Mouse (Mus musculus): ENCODE data around the gene Zfp948. TPM values are rescaled to one million over a fixed set of nuclear protein-coding genes. Genes with fewer than 3 reads are reported as not detected.
"Not testable (repeated sequence)": the region's sequence is repeated elsewhere in the genome, so short reads cannot be mapped to it uniquely, and the experiment has no call there.

The Zfp948 gene
- 10 to 100 TPM; 11.0 to 12.7 TPM for total RNA-seq (2021)

DNA sequence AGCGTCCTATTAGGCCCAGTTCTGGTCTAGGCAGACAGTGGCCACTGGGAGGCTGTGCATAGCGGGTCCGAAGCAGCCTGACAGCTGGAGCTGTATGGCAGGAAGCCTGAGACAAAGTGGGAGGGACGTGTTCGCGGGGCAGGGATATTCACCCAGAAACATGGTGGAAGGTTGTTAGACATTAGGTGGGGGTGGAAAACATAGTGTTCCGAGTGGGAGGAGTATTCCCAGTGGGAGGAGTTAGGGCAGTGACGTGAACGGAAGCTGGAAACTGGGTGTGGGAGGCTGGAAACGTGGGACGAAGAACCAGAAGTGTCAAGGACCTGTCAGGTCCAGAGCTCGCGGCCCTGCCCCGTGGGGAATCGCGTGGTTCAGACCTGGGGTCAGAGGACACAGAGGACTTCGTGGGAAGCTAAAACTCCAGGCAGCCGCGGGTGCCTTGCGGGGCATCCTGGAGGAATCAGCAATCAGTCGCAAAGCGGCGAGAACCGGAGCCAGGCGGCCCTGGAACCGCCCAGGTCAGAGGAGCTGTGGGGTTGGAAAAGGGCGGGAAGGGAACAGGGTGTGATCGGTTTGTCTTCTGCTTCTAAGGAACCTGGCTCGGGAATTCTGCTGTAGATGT lies at the start of gene Zfp948:
Gene Zfp948 (plus strand): TSS at position 281 of the 622 bp plus-strand sequence.
- DNase-seq = peak; percentile 90

DNA sequence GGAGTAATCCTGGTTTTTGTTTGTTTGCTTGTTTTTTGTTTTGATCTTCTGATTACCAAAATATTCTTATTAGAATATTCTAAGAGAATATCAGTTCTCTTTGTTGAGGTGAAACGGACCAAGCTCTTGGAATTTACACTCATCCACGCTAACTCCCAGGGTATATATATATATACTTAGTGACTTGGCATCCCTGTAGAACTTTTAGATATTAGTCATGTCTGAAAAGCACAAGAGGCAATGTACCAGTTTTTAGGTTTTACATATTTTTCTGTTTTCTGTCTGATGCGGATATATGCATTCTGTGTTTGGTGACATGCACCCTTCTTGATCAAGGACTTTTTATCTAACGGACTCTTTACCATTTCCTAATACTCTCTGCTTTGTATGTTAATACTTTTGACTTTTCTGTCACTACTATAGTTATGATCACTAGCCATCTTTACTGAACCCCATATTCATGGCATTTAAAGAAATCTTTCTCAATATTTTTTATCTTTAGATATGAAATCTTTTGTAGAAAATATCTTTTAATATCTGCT lies 49.6 kb upstream of the Zfp948 start:
- no peak for DNase-seq

DNA sequence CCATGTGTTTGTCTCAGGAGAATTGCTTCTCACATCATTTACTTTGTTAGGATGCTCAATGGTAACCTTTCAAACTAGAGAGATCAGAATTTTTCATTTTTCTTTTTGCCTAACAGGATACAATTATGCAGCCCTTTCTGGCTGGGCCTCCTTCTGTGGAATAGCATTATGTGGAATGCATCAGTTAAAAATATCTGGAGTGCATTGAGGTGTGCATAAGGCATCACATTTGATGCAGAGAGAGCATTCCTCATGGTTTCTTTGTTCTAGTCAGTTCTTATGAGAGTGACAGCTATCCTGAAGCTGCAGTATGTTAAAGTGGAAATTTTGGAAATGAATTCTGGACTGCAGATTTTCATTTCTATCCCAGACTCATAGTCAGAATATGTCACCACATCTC lies 40.5 kb upstream of the Zfp948 start:
- no peak for DNase-seq

DNA sequence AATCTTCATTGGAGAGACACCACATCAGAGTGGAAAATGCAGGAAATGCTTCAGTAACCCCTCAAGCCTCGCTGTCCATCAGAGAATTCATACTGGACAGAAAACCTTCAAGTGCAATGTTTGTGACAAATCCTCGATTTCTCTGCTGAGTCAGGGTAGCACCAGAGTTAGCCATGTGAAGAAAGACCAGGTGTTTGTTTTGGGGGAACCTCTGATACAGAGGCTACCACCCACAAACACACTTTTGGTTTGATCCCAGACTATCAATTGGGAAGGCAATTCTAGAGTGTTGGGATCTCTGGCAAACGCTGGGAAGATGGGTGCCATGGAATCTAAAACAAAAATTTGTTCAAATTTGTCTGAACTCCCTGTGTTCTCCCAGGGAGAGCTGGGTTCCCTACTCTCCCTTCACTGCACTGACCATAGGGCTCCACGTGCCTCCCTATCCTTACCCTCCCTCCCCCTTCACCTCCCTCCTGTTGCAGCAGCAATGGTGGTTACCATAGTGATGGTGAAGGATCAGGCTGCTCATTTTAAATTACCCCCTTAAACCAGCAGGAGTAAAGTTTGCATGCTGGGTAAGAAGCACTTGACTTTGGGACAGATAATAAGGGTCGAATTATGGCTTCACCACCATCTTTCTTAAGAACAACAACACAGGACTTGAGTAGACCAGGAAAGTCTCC lies 36.0 kb upstream of the Zfp948 start:
- no peak for DNase-seq

DNA sequence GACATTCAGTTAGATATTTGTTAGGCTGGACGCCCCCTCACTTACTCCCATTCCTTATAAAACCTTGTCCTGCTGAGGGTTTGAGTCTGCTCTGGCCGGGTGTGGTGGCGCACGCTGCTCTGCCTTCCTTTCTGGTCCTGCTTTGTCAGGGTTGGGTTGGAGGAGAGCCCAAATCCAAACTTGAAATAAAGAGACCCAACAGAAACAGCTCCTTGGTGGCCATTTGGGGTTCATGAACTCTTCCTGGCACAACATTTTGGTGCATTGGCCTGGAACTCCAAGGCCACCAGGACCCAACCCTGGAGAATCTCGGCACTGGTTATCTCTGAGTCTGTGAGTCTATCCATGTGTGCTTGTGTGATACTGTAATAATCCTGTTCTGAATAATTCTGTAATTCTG lies 35.2 kb upstream of the Zfp948 start:
- DNase-seq = peak; percentile 35

DNA sequence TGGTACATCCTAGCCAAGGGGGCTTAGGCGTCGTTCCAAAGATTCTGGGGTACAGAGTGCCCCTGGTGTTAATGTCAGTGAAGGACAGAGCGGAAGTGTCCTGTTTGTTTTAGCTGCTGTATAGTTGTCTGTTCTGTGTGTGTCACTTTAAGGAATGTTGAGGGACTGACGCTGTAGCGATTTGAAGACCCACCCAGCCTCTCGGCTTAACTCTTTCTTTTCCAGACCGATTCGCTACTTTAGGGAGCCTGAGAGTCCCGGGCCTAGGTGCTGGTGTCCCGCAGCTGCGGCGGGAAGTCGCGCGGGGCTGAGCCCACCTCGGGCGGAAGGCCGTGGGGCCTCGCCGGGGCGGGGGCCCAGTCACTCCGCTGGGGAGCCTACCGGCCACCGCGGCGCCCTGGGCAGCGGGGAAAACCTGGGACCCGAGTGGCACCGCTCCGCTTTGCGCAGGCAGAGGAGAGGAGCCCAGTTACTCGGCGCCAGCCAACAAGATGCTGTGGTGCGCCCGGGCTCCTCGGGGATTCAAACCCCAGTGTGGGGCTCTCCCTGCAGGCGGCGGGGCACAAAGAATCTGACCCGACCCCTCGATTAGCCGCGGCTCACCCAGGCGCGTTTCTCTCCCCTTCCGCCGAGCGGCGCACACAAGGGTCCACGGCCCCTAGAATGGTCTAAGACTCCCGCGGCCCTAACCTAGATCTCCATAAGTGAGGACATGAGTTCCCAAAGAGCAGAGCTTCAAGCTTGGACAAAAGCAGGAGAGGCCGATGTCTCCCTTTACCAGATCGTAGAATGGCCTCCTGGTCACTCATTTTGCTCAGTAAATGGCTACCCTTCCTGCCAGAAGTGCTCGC lies 34.5 kb upstream of the Zfp948 start:
- DNase-seq = peak; percentile 80

DNA sequence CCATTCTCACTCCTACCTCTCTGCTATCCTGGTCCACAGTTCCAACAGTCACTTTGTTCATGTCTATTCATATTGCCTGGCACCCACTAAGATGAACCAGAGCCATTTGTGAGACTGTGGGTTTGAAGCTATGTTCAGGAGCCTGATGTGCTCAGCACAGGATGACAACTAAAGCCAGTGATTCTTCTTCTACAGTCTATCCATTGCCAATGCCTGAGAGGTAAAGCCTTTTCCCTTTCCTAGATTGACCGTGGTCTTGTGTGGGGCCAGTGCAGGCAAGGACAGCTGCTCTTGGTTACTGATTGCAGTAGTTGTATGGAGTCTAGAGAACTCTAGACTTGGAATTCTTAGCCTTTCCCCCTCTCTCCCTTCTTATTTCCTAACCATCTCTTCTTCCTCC lies 32.8 kb upstream of the Zfp948 start:
- no peak for DNase-seq

DNA sequence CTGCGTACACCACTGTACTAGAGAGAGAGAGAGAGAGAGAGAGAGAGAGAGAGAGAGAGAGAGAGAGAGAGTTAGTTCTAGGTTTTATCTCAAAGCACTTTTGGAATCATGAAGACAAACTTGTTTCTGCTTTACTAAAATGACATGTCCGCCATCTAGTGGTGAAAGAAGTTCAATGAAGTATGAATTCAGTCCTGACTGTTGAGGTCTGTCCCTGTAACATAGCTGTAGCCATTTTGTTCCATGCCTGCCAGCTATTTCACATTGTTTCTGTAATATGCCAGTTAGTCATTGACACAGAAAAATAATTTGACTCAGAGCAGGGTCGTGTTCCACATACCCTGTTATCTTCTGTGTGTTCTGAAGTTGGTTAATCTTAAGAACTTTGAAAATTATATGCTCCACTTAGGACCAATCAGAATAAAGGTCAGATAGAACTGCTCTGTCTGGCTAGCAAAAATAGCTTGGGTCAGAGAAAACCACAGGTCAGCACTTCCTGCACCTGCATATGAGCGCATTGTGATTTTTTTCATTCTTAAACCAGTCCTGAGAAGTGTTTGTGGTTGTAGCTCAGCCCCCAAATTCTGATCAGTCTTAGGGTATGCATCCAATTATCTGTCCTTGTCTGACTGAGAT lies 32.2 kb upstream of the Zfp948 start:
- peak; percentile 37 for DNase-seq

DNA sequence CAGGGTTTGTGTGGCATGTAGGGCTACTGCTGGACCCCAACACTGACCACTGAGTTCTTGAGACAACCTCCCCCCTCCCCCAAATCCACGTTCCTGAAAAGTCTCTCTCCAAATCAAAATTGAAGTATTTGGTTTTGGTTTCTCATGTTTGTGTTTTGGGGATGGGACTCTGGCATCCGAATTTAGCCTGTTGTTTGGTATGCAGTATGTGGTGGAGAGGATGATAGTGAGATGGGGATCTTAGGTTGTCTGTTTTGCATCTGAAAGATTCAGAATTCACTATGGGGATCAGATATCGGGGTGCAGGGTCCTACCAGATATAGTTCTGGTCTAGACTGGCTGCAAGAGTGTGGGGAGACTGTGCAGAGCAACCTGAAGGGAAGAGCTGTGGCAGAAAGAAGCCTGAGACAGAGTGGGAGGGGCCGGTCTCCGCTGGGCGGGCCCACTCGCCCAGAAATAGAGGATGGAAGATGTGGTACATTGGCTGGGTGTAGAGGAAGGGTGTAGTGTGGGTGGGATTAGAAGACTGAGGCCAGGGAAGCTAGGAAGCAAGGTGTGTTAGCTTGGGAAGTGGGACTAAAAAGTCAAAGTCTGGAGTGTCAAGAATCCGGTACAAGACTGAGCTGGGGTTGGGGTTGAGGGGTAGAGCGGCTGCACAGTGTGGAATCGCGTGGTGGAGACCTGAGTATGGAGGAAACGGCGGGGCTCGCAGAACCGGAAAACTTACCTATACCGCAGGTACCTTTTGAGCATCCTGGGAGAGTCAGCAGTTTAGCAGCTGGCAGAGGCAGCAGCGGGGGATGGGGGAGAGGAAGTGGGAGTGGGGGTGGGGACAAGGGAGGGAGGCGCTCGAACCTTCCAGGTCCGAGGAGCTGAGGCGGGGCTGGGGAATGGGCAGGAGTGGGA lies 31.5 kb upstream of the Zfp948 start, which contains the start of gene Zfp52:
Gene Zfp52 (plus strand): TSS at position 444 of the 906 bp plus-strand sequence.
- DNase-seq = peak; percentile 67

DNA sequence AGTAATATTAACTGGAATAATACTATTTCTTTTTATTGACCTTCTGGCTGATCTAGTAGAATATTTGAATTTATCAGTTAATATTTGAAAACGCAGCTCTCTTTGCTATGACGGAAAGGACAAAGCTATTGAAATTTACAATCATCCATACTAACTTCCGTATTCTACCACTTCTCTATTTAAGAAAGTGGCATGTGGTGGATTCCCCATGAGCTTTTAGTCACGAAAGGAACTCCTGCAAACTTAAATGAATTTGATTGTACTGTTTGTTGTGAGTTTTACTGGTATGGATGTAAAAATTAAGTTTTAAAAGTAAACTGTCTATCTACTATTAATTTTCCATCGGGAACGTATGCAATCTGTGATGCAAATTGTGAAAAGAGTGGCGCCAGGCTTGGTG lies 30.7 kb upstream of the Zfp948 start:
- DNase-seq = no peak

DNA sequence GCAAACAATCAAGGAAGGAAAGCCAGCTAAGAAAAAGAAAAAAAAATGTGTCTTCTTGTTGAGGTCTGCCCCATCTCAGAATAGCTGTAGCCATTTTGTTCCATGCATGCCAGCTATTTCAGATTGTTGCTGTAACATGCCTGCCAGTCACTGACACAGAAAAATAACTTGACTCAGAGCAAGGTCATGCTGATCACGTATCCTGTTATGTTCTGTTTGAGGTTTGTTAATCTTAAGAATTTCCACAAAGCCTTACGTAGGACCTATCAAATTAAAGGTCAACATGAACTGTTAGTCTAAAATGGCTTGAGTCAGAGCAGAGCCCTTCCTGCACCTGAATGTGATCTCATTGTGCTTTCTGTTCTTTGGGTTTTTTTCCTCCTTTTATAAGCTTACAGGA lies 30.1 kb upstream of the Zfp948 start:
- DNase-seq = no peak

DNA sequence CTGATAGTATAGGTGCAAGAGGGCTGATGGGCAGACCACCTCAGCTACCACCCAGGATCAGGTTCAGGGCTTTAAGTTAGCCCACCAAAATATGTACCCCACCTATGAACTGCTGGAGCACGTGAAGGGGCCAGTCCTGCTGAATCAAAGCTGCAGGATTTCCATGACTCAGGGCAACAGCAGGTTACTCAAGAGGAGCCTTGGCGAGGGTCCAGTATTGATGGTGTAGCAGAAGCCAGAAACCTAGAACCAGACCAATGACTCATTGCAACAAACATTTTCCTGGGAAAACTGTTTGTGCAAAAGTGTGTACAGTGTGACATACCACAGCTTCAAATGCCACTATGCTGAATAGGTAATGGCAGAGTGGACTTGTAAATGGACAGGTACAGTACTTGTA lies 9.0 kb upstream of the Zfp948 start:
- no peak for DNase-seq

DNA sequence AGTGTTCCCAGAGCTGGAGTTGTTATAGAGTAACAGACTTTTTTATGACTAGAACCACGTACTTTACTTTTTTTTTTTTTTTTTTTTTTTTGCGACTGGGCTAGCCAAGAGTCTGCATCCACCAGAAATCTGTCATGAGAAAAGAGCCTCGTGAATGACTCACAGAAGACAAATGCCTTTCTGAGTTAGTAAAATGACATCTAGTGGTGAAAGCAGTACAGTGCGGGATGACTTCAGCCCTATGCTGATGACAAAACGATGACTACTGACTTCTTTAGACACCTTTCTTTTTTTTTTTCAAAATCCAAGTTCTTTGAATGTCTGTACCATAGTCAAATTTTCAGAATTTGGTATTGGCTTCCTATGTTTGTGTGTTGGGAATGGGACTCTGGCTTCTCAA lies 588 bp upstream of the Zfp948 start:
- peak; percentile 48 for DNase-seq

DNA sequence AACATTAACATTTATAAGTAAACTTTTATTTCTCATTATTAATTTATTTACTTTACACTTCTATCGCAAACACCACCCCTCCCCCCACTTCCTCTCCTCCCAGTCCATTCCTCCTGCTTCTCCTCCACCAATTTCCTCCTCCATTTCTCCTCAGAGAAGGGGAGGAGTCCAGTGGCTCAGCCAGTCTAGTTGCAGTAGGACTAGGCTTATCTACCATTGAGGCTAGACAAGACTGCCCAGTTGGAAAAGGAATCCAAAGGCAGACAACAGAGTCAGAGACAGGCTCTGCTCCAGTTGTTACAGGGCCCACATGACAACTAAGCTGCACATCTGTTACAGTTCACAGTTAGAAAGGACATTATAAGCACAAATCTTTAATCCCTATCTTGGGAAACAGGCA lies 888 bp downstream of the Zfp948 start:
- peak; percentile 31 for DNase-seq

DNA sequence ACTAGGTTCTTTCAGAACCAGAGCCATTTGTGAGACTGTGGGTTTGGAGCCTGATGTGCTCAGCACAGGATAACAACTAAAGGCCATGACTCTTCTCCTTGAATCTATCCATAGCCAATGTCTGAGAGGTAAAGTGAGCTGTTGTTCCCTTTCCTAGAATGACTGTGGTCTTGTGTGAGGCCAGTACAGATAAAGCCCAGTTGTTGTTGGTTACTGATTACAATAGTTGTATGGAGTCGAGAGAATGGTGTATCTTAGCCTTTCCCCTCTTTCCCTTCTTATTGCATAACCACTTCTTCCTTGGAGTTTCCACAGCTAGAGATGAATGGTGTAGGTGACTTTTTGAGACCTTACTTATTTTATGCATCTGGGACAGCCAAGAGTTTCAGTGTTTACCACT lies 12.3 kb downstream of the Zfp948 start:
- DNase-seq = no peak

DNA sequence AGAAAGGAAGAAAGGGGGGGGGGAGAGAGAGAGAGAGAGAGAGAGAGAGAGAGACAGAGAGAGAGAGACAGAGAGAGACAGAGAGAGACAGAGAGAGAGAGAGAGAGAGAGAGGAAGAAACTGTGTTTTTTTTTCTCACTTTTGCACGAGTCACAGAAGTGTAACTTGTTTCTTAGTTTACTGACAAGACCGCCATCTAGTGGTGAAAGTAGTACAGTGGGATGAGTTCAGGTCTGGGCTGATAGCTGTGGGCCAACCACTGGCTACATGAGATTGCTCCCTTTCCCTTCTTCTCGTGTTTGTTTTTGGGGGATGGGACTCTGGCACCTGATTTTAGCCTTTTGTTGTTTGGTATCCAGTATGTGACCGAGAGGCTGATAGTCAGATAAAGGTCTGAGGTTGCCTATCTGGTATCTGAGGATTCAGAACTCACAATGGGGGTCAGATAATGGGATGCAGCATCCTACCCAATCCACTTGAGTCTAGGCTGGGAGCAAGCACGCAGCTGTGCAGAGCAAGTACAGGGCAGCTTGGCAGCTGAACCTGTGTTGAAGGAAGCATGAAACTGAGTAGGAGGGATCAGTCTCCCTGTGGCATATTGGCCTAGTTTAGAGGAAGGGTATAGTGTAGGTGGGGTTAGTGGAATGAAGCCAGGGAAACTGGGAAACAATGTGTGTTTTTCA lies 12.8 kb downstream of the Zfp948 start:
- peak; percentile 55 for DNase-seq

DNA sequence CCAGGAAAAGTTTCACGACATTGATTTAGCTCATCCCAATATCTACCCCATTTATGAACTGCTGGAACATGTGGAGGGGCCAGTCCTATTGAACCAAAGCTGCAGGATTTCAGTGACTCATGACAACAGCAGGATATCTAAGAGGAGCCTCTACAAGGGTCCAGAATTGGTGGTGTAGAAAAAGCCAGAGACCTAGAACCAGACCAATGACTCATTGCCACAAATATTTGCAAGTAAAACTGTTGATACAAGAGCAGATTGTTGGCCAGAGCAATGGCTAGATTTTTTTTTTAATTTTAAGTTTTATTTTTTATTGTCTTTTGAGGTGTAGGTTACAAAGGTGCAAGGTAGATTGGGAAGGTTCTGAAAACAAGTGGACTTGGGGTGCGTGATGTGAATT lies 18.7 kb downstream of the Zfp948 start:
- no peak for DNase-seq

DNA sequence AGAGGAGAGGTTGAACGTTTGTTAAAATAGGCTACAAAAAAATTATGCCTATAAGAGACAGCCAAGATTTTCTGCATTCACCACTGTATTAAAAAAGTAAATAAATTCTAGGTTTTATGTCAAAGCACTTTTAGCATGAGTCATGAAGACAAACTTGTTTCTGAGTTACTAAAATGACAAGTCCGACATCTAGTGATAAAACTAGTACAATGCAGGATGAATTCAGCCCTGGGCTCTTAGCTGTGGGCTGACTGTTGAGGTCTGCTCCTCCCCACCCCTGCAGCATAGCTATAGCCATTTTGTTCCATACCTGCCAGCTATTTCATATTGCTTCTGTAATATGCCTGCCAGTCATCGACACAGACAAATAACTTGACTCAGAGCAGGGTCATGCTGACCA lies 49.5 kb downstream of the Zfp948 start:
- no peak for DNase-seq

DNA sequence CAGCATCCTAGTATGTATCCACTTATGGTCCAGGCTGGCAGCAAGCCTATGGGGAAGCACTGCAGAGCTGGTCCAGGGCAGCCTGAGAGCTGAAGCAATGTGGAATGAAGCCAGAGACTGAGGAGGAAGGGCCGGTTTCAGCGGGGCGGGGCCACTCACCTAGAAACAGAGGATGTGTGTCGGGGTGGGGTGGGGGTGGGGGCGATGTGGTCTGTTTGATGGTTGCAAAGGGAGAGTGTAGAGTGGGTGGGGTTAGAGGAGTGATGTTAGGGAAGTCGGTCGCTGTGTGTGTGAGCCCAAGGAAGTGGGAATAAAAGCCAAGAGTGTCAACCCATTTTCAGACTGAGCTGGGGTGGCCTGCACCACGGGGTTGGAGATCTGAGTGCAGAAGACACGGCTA lies 50.5 kb downstream of the Zfp948 start:
- no peak for DNase-seq

DNA sequence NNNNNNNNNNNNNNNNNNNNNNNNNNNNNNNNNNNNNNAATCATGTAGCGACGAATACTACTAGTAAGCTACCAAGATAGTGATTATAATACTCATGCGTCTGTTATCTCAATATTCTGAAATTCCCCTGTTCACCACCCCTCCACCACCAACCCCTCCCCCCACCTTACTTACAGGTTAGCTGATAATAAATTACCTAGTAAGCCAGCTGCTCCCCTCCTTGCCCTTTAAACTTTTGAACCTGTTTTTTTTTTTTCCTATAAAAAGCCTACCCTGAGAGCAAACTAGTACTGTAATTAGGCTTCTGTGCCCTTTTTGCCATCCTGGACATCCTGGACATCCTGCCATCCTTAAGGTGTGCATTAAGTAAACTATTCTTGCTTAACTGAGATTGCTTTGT lies 56.8 kb downstream of the Zfp948 start:
- no peak for DNase-seq

DNA sequence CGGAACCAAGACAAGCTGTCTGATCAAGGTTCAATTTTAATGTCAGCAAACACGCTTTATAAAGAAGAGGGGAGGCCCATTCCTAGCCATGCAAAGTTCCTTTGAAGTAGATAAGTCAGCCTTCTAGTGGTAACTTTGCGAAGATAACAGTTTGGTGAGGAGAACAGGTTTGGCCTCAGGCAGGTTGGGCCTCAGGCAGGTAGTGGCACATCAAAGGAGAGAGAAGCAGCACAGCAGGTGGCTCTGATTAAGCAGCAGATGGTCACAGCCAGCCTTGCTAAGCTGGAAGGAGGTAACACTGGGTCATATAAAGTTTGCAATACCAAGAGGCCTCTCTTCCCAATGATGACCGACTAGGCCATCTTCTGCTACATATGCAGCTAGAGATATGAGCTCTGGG lies 69.0 kb downstream of the Zfp948 start:
- DNase-seq = not testable (repeated sequence)
